Mouse (Mus musculus) limb, embryonic 10.5 days (tissue): ENCODE measurements around the gene Krtap29-1. TPM values are rescaled to one million over a fixed set of nuclear protein-coding genes. Genes with fewer than 3 reads are reported as not detected.

Source experiments
- DNase-seq: peaks from one replicate; pipeline ENCODE4 v3.0.0-alpha.2; 2017; ENCODE audit warnings: low spot score
- H3K27ac ChIP-seq: fragments of 300-500 bp; sonication (generic); 2 replicates; pipeline ENCODE4 v1.5.1; 2016; ENCODE audit warnings: mild to moderate bottlenecking
- H3K27me3 ChIP-seq: fragments of 300-500 bp; sonication (generic); 2 replicates; pipeline ENCODE4 v1.6.1; 2016; ENCODE audit warnings: low read depth, mild to moderate bottlenecking; ENCODE audit not compliant: poor library complexity, severe bottlenecking
- H3K36me3 ChIP-seq: fragments of 300-500 bp; sonication (generic); 2 replicates; pipeline ENCODE4 v1.6.1; 2016; ENCODE audit warnings: mild to moderate bottlenecking, moderate library complexity
- H3K4me1 ChIP-seq: fragments of 300-500 bp; sonication (generic); 2 replicates; pipeline ENCODE4 v1.6.1; 2016
- H3K4me3 ChIP-seq: fragments of 300-500 bp; sonication (generic); 2 replicates; pipeline ENCODE4 v1.5.1; 2016; ENCODE audit warnings: mild to moderate bottlenecking, moderate library complexity
- H3K9me3 ChIP-seq: fragments of 300-500 bp; sonication (generic); replicated peaks from 2 replicates; pipeline ENCODE4 v1.6.1; 2016; ENCODE audit warnings: mild to moderate bottlenecking
- WGBS: fragments of 180-500 bp; shearing (Covaris S2); methylation state at CpG from one replicate; pipeline ENCODE4 v1.1.7; 2016; 5-methylcytosine and 5-hydroxymethylcytosine counted together
- polyA plus RNA-seq: library from polyadenylated mRNA; unstranded; fragments of >200 nt; fragmentation: Nextera tagmentation; extraction: Ambion mirVana; gene quantifications from 2 replicates; pipeline ENCODE4 v1.2.1, GENCODE M21; 2016

Gene Krtap29-1
- polyA plus RNA-seq, 1 experiment from 2014 or later: not detected

DNA sequence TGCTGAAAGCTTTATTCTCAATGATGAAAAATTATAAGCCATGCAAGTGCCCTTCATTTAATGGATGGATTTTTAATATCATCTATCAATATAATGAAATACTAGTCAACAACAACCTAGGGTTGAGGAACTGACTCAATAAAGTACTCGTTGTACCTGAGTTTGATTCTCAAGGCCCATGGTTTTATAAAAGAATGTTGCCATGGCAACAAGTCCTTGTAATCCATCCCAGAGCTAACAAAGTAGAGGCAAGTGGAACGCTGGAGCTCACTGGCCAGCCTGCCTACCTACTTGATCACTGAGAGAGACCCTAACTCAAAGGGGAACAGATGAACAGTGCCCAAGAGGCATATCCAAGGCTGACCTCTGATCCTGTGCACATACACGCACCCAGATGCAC lies 11.7 kb upstream of the Krtap29-1 start:
- Histone ChIP-seq H3K4me3 (no peak overlapping the region), H3K9me3 (no peaks in the 10 kb centered on the region), H3K4me1 (peaks cover 15% of the 10 kb centered on the region), H3K27me3 (peaks cover 27% of the 10 kb centered on the region), H3K27ac (no peak overlapping the region), H3K36me3 (no peaks in the 10 kb centered on the region)
- 92% methylated on average over 3 of the region's 3 CpGs for WGBS
- no peak for DNase-seq

- Histone ChIP-seq H3K27me3 (peaks cover 26% of the 10 kb centered on the region), H3K4me1 (peaks cover 15% of the 10 kb centered on the region), H3K9me3 (no peaks in the 10 kb centered on the region), H3K4me3 (no peak overlapping the region), H3K27ac (no peak overlapping the region), H3K36me3 (no peaks in the 10 kb centered on the region)
- DNase-seq: no peak
- 86% methylated on average over 6 of the region's 6 CpGs for WGBS
These were observed 11.1 kb upstream of the Krtap29-1 start for GRCm38 (mm10) chr11:99989881-99990405.

GRCm38 (mm10) chr11:99988530-99988929 lies 9.7 kb upstream of the Krtap29-1 start:
- DNase-seq: no peak
- H3K36me3 ChIP-seq: no peaks in the 10 kb centered on the region

DNA sequence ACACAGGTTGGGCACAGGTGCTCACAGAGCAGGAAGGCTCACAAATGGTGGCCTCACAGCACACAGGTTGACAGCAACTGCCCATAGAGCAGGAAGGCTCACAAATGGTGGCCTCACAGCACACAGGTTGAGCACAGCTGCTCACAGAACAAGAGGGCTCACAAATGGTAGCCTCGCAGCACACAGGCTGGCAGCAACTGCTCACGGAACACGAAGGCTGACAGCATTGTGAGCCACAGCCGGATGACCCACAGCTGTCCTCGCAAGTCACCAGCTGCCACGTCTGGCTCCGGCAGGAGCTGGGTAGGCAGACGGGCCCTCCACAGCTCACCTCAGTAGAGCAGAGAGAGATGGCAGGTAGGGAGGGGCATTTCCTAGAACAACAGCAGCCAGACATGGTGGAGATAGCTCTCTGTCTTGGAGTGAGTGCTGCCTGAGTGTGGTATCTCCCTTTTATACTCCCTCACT lies 7.4 kb upstream of the Krtap29-1 start, which contains the start of gene Krtap16-1:
Gene Krtap16-1, minus strand, starts transcription at position 418 of the 468 bp plus-strand sequence.
- H3K36me3 ChIP-seq: no peaks in the 10 kb centered on the region
- H3K4me3 ChIP-seq: no peak within 1 kb of the TSS
- WGBS: 79% methylated on average over 8 of the region's 8 CpGs
- no peak for DNase-seq
- H3K4me1 ChIP-seq: 0 out of 2 replicates have a peak, but pooled peaks cover 6% of the 10 kb centered on the region
- no peaks in the 10 kb centered on the region for H3K9me3 ChIP-seq
- H3K27ac ChIP-seq: no peak within 1 kb of the TSS
- no peaks in the 10 kb centered on the region for H3K27me3 ChIP-seq

More at GRCm38 (mm10) chr11:99988530-99988929, 9.7 kb upstream of the Krtap29-1 start:
- Histone ChIP-seq H3K9me3 (no peaks in the 10 kb centered on the region), H3K27me3 (peaks cover 12% of the 10 kb centered on the region), H3K4me1 (peaks cover 9% of the 10 kb centered on the region), H3K4me3 (no peak overlapping the region), H3K27ac (no peak overlapping the region)
- 98% methylated on average over 3 of the region's 3 CpGs for WGBS

GRCm38 (mm10) chr11:99985291-99986092 lies 6.6 kb upstream of the Krtap29-1 start:
- Histone ChIP-seq H3K27me3 (no peaks in the 10 kb centered on the region), H3K9me3 (no peaks in the 10 kb centered on the region), H3K27ac (no peak overlapping the region), H3K4me1 (0 out of 2 replicates have a peak, but pooled peaks cover 6% of the 10 kb centered on the region), H3K36me3 (no peaks in the 10 kb centered on the region), H3K4me3 (no peak overlapping the region)
- no peak for DNase-seq
- 85% methylated on average over 20 of the region's 20 CpGs for WGBS

DNA sequence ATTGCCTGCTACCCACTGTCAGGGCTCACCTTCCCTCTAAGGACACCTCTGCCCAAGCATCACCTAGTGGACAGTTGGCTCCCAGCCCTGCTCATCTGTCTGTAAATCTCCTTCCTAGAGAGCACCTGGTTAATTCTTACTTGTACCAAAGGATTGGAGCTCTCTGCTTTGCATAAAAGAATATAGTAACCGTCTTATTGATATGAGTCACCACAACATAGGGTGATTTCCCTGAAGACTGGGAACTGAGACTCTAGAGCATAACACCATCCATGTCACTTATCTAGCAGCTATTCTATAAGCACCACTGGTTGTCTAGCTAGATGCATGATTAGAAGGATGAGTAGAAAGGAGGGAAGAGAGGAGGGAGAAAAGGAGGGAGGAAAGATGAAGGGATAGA lies 4.6 kb upstream of the Krtap29-1 start:
- H3K36me3 ChIP-seq: no peaks in the 10 kb centered on the region
- H3K27me3 ChIP-seq: no peaks in the 10 kb centered on the region
- no peak for DNase-seq
- H3K27ac ChIP-seq: no peak overlapping the region
- 95% methylated on average over 1 of the region's 1 CpGs for WGBS
- no peaks in the 10 kb centered on the region for H3K9me3 ChIP-seq
- H3K4me1 ChIP-seq: 0 out of 2 replicates have a peak, but pooled peaks cover 6% of the 10 kb centered on the region
- no peak overlapping the region for H3K4me3 ChIP-seq

- 91% methylated on average over 9 of the region's 9 CpGs for WGBS
- no peak for DNase-seq
These were observed 3.9 kb upstream of the Krtap29-1 start for GRCm38 (mm10) chr11:99982731-99983130.

DNA sequence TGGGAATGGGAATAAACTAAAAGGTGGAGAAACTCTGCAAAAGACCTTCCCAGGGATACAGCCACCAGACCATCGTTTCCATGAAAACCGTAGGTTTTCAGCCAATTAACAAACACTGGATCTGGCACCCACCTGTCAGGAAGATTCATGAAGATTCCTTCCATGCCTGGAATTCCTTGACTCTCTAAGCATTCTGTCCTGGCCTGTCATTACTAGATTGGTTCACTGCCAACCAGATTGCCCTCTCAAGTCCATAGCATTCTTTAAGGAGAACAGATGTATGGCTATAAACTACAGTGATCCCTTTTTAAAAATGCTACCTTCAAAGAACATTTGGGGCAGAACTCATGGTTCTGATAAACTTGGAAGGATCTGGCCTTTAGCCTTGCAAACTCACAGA lies 12.9 kb downstream of the Krtap29-1 start:
- WGBS: 26% methylated on average over 2 of the region's 2 CpGs
- H3K9me3 ChIP-seq: no peaks in the 10 kb centered on the region
- H3K27ac ChIP-seq: no peak overlapping the region
- no peaks in the 10 kb centered on the region for H3K27me3 ChIP-seq
- DNase-seq: no peak
- H3K4me3 ChIP-seq: no peak overlapping the region
- H3K4me1 ChIP-seq: no peaks in the 10 kb centered on the region
- H3K36me3 ChIP-seq: no peaks in the 10 kb centered on the region

More at GRCm38 (mm10) chr11:99982731-99983130, 3.9 kb upstream of the Krtap29-1 start:
- no peaks in the 10 kb centered on the region for H3K36me3 ChIP-seq
- H3K9me3 ChIP-seq: no peaks in the 10 kb centered on the region
- H3K4me3 ChIP-seq: no peak overlapping the region
- H3K27ac ChIP-seq: no peak overlapping the region
- H3K27me3 ChIP-seq: no peaks in the 10 kb centered on the region
- 0 out of 2 replicates have a peak, but pooled peaks cover 6% of the 10 kb centered on the region for H3K4me1 ChIP-seq

GRCm38 (mm10) chr11:99964213-99964612 lies 14.6 kb downstream of the Krtap29-1 start:
- no peaks in the 10 kb centered on the region for H3K4me1 ChIP-seq
- WGBS: 58% methylated on average over 6 of the region's 6 CpGs

DNA sequence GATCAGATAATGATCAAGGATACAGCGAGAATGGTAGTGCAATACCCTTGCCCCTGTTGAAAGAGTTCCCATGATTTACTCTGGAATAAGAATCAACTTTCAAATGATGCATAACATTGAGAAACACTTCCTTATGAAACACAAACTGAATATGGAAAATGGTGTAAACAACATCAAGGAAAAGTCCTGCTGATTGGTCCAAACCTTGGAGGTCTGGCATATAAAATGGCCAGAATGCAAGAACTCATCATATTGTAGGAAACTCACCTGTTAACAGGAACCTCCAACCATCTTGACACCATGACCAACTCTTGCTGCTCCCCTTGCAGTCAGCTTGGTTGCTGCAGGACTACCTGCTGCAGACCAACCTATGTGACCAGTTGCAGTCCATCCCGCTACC lies 30.7 kb downstream of the Krtap29-1 start, which contains the start of gene Krtap9-5:
Gene Krtap9-5, plus strand, starts transcription at position 301 of the 400 bp plus-strand sequence.
- H3K4me3 ChIP-seq: no peak within 1 kb of the TSS
- no peak for DNase-seq
- H3K9me3 ChIP-seq: no peaks in the 10 kb centered on the region
- H3K27me3 ChIP-seq: no peaks in the 10 kb centered on the region
- no peaks in the 10 kb centered on the region for H3K36me3 ChIP-seq
- no peaks in the 10 kb centered on the region for H3K4me1 ChIP-seq
- 90% methylated on average over 2 of the region's 2 CpGs for WGBS
- H3K27ac ChIP-seq: no peak within 1 kb of the TSS

More at GRCm38 (mm10) chr11:99964213-99964612, 14.6 kb downstream of the Krtap29-1 start:
- no peaks in the 10 kb centered on the region for H3K9me3 ChIP-seq
- no peaks in the 10 kb centered on the region for H3K36me3 ChIP-seq
- no peaks in the 10 kb centered on the region for H3K27me3 ChIP-seq
- DNase-seq: no peak
- H3K27ac ChIP-seq: no peak overlapping the region
- H3K4me3 ChIP-seq: no peak overlapping the region

DNA sequence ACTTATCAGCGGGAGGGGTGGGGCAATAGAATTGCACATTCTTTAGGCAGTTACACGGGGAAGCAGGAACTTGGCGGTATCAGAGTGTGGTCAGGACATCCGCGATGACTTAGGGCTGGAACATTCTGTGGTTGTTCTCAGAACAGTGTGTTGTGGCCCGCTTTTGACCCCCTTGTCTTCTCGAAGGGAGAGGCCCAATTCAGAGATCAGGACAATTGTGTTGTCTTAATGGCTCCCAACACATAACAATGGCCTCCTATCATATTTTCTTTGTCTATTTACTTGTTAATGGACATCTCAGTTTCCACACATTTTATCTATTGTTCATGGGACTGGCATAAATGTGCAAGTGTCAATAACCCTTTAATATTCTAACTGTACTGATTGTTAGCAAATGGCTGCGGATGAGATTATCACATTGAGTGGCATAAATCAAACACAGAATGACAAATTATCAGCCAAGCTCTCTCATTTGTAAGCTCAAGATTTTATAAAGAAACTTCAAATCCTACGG lies 41.0 kb downstream of the Krtap29-1 start:
- DNase-seq: no peak
- Histone ChIP-seq H3K36me3 (no peaks in the 10 kb centered on the region), H3K27me3 (no peaks in the 10 kb centered on the region), H3K27ac (no peak overlapping the region), H3K9me3 (no peaks in the 10 kb centered on the region), H3K4me3 (no peak overlapping the region), H3K4me1 (no peaks in the 10 kb centered on the region)
- WGBS: 89% methylated on average over 9 of the region's 9 CpGs

- no peak within 1 kb of the TSS for H3K4me3 ChIP-seq
- H3K27ac ChIP-seq: no peak within 1 kb of the TSS
- no peaks in the 10 kb centered on the region for H3K9me3 ChIP-seq
- H3K27me3 ChIP-seq: no peaks in the 10 kb centered on the region
- H3K4me1 ChIP-seq: no peaks in the 10 kb centered on the region
- 88% methylated on average over 1 of the region's 1 CpGs for WGBS
- no peaks in the 10 kb centered on the region for H3K36me3 ChIP-seq
- no peak for DNase-seq
These were observed 42.9 kb downstream of the Krtap29-1 start, which contains the start of gene Krtap31-2 for GRCm38 (mm10) chr11:99935991-99936390. Gene Krtap31-2 (plus strand): TSS chr11:99936291.
